Mouse (Mus musculus): ENCODE results near the gene Mrpl23. TPM values are rescaled to one million over a fixed set of nuclear protein-coding genes. Genes with fewer than 3 reads are reported as not detected.

Gene Mrpl23
- total RNA-seq, 2 experiments from 2014 or later: 0.31 to 53.9 TPM

DNA sequence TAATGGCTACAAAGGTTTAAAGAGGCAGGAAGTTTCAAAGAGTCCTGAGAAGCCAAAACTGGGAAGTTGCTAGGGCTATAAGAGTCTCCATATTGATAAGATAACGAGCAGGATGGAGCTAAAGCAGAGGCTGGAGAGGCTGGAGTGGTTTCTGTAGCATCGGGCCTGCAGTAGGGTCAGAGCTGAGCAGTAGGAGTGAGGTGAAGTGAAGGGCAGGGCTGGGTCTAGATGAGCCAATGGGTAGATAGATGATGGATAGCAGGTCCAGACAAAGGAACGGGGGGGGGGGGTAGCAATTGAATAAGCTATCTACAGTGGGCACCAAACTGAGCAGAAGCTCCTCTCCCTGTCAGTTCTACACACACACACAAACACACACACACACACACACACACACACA, 15.0 kb upstream of the Mrpl23 start:
- ATAC-seq (replicated peaks; ENCODE audit: poor library complexity, severe bottlenecking): no peak

DNA sequence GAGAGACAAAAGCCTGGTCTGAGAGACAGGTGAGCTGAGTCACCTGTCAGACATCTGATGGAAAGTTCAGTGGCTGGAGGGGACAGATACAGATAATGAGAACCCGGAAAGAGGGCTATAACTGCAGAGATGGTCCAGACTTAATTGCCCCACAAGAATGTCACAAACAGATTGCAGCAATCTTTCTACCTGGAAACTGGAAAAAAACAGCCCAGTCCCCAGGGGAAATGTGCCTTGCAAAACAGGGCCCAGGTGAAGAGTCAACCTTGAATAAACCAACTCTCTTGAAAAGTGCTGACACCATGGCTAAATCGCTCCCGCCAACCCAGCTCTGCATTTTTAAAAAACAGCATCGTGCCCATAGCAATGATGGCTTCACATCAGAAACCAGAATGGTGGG, 12.2 kb upstream of the Mrpl23 start:
- no peak for ATAC-seq (replicated peaks; ENCODE audit: poor library complexity, severe bottlenecking)

- peak; percentile 37; the same call in 1 of the 2 replicates for ATAC-seq (replicated peaks; ENCODE audit: poor library complexity, severe bottlenecking)
These were observed 10.1 kb upstream of the Mrpl23 start for GRCm38 (mm10) chr7:142522352-142522751.

DNA sequence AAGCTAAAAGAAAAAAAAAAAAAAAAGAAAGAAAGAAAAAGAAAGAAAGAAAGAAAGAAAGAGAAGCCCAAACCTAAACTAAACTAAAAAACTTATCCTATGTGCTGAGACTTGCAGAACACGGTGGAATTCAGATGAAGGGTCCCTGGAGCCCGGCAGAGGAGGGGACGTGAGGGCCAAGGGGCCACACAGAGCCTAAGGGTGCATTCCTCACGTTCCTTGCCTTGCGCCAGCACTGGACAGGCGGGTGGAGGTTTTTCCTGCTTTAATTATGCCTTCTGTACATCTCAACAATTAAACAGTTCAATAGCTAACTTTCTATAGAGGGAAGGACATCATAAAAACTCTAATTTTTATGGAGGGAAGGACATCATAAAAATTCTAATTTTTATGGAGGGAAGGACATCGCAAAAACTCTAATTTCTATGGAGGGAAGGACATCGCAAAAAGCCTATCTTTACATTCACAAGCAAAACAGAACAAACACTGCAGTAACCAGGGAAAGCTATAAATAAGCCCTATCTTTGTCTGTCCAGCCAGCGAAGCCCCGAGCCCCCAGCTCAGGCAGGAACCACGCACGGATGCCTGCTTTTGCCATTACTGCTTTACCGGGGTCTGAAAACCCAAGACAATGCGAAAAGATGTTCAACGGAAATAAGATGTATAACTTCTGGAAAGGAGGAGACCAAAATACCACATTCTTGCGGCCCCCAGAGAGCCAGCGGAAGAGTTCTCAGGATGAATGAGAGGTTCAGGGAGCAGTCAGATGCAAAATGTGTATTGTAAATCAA, 9.1 kb upstream of the Mrpl23 start:
- no peak for ATAC-seq (replicated peaks; ENCODE audit: poor library complexity, severe bottlenecking)

- ATAC-seq (replicated peaks; ENCODE audit: poor library complexity, severe bottlenecking): no peak
These were observed 6.9 kb upstream of the Mrpl23 start for GRCm38 (mm10) chr7:142525342-142526178.

DNA sequence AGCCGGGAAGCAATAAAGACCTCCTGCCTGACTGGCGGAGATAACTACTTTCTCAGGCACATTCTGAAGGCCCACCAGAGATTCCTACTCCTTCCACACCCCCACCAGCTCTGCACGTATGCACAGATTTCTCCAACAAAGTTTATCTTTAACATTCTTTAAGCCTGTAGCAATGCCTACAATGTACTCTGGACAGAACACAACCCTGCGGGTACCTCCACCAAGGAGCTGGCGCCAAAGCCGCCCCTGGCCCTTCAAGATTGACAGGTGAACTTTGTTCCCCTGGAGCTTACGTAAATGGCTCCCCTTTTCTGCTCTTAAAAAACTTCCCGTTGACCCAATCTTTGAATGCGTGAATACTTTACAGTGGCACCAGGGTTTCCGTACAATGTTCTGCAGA, 3.1 kb upstream of the Mrpl23 start:
- ATAC-seq (replicated peaks; ENCODE audit: poor library complexity, severe bottlenecking): no peak

DNA sequence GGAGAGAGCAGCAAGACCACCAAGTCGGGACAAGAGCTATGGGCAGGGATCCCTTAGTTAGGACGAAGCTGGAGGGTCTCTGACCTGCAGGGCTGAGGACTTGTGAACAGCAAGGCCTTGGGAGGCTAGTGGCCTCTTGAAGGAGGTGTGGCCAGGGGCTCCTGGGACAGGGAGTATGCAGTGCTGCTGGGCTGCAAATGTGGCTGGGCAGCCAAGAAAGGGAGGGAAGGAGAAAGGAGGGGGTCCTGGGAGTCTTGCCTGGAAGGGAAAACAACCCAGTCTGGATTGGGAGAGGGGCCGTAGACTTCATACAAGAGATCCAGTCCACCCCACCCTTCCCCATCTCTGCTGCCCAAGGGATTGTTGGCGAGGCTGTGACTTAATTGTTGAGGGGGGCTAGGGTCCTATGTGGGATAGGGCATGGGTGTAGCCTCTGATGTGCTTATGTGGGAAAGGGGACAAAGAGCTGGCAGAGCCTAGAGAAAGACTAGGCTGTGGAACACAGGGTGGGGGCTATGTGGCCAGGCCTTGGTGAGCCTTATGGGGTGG, 439 bp upstream of the Mrpl23 start:
- no peak for ATAC-seq (replicated peaks; ENCODE audit: poor library complexity, severe bottlenecking)

- ATAC-seq (replicated peaks; ENCODE audit: poor library complexity, severe bottlenecking): peak; percentile 72
These were observed 771 bp downstream of the Mrpl23 start for GRCm38 (mm10) chr7:142533059-142533855.

DNA sequence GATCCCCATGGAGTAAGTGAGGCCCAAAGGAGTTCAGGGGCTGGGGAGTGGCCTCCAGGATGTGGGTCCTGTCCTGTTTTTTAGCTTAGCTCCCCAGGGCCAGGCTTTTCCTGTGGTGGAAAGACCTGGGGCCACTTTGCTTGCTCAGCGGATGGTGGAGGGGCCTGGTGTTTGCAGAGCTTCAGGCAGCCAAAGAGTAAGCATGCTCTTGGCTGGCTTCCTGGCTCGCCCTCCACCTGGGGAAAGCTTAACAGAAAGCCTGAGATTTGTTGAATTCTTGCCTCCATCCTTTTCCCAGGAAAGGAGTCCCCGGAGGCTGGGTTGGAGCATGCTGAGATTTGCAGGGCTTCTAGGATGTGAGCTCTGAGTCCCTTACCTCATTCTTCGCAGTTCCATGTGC, 2.6 kb downstream of the Mrpl23 start:
- ATAC-seq (replicated peaks; ENCODE audit: poor library complexity, severe bottlenecking): no peak

GRCm38 (mm10) chr7:142535832-142536231, 3.3 kb downstream of the Mrpl23 start:
- no peak for ATAC-seq (replicated peaks; ENCODE audit: poor library complexity, severe bottlenecking)

DNA sequence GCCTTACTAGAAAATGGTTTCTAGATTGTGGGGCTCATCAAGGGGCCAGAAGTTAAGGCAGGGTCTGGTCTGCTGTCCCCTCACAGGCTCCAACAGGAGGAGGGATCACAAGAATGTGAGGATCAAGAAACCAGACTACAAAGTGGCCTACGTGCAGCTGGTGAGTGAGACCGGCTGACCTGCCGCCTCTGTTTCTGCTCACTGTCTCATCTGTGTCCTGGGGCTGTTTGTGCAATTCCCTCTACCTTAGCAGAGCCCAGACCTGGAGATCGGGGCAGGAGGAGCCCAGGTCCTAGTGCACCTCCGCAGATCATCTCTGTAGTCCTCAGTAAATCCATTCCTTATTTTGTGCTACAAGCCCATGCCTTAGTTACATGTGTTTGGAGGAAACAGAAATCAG, 4.7 kb downstream of the Mrpl23 start:
- no peak for ATAC-seq (replicated peaks; ENCODE audit: poor library complexity, severe bottlenecking)

- ATAC-seq (replicated peaks; ENCODE audit: poor library complexity, severe bottlenecking): 0 out of 2 replicates have a peak, but pooled peaks have one; percentile 38
These were observed 5.4 kb downstream of the Mrpl23 start for GRCm38 (mm10) chr7:142537879-142538278.

DNA sequence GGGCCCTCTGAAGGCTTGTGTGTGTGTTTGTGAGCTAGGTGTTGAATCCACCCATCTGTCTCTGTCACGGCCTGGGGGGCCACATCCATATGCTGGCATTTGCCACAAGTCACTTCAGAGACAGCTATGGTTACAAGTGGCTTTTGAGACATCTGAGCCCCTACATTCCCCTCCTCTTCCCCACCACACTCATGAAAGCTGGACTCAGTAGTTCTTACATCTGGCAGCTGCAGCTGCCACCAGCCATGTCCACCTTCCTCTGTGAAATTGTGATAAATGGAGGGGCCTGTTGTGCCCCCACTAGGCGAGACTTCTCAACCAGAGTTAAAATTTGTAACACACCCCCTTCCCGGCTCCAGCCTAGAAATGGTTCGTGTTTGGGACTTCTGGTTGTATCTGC, 5.8 kb downstream of the Mrpl23 start:
- no peak for ATAC-seq (replicated peaks; ENCODE audit: poor library complexity, severe bottlenecking)

DNA sequence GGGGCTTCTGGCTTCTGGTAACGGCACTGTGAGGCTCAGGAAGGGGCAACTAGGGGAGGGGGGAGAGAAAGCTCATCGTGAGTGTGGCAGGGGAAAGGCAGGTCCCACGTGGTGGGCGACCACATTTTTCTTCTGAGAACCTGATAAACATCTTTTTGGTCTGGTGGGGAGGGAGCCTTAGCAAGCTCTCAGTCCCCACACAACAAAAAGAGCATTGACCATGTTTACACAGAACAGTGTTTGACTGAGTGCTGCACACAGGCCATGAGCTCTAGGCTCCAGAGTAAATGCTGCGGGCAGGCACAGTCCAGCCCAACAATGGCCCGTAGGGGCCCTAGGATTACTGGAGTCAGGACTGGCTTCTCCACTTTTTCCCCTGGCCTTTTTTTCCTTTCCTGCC, 6.3 kb downstream of the Mrpl23 start:
- no peak for ATAC-seq (replicated peaks; ENCODE audit: poor library complexity, severe bottlenecking)

GRCm38 (mm10) chr7:142539828-142540227, 7.3 kb downstream of the Mrpl23 start:
- ATAC-seq (replicated peaks; ENCODE audit: poor library complexity, severe bottlenecking): no peak

- no peak for ATAC-seq (replicated peaks; ENCODE audit: poor library complexity, severe bottlenecking)
These were observed 10.4 kb downstream of the Mrpl23 start for GRCm38 (mm10) chr7:142542771-142543303.

- no peak for ATAC-seq (replicated peaks; ENCODE audit: poor library complexity, severe bottlenecking)
These were observed 13.5 kb downstream of the Mrpl23 start for GRCm38 (mm10) chr7:142545967-142546366.

- ATAC-seq (replicated peaks; ENCODE audit: poor library complexity, severe bottlenecking): no peak
These were observed 15.4 kb downstream of the Mrpl23 start for GRCm38 (mm10) chr7:142547874-142548273.

- no peak for ATAC-seq (replicated peaks; ENCODE audit: poor library complexity, severe bottlenecking)
These were observed 16.2 kb downstream of the Mrpl23 start for GRCm38 (mm10) chr7:142548706-142549105.

Measured in granulocyte monocyte progenitor cell, adult 5-6 weeks (primary cell).